Mouse (Mus musculus) liver, postnatal 0 days (tissue): ENCODE measurements at regions not wholly inside any gene's neighbourhood (a gene's known extent, or its start where the extent isn't known, plus 50 kb on each side); places are given as distances from the start of the nearest gene placed in this dataset.

Source experiments
- CTCF ChIP-seq: sonication (generic); IDR thresholded peaks from 2 replicates; pipeline ENCODE4 v1.5.1; 2016; ENCODE audit warnings: antibody characterized with exemption, low read depth
- EP300 ChIP-seq: IDR thresholded peaks from 2 replicates; pipeline ENCODE4 v1.6.1; 2016; ENCODE audit warnings: antibody characterized with exemption, low read depth, mild to moderate bottlenecking

DNA sequence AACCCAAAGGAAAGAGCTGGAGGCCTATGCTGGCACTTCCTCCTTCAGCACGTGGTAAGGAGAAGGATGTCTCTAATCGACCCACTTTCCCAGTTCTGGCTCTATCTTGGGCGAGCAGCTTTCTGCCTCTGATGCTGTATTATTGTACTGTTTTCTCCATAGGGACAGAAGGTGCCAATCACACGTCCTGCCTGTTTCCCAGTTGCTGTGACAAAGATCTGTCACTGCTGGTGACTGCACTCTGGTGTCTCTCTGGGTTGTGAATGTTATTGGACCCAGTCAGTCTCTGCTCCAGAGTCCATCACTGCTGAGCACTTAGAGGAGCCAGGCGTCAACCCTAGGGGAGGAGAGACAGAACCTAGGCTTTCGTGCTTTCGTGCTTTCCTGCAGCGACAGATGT is 216.0 kb downstream of the Hs3st3b1 start:
- TF ChIP-seq CTCF, result no peak
- no peak for TF ChIP-seq EP300
